Mouse (Mus musculus) myocyte (in vitro differentiated cells): ENCODE results near the gene Abhd12. TPM values are rescaled to one million over a fixed set of nuclear protein-coding genes. Genes with fewer than 3 reads are reported as not detected.
A peak's percentile ranks its signal among the peaks of the same experiment; 100 is the strongest.

Source experiments
- H3K27me3 ChIP-seq: one replicate; pipeline ENCODE4 v1.6.1; 2011; ENCODE audit not compliant: control insufficient read depth, insufficient read depth, insufficient read length
- H3K36me3 ChIP-seq: one replicate; pipeline ENCODE4 v1.6.1; 2011; ENCODE audit not compliant: control insufficient read depth, insufficient read depth
- H3K4me2 ChIP-seq: one replicate; pipeline ENCODE4 v1.6.1; 2011; ENCODE audit warnings: low read depth, control low read depth
- H3K4me3 ChIP-seq: one replicate; pipeline ENCODE4 v1.5.1; 2011; ENCODE audit warnings: mild to moderate bottlenecking, control low read depth, moderate library complexity
- H3K79me2 ChIP-seq: one replicate; pipeline ENCODE4 v1.6.1; 2011; ENCODE audit not compliant: control insufficient read depth, insufficient read depth
- H3ac ChIP-seq: one replicate; pipeline ENCODE4 v1.6.1; 2011; ENCODE audit not compliant: control insufficient read depth, insufficient read length
- CEBPB ChIP-seq: IDR thresholded peaks from 2 replicates; pipeline ENCODE4 v1.6.1; 2011; ENCODE audit warnings: mild to moderate bottlenecking, moderate library complexity; ENCODE audit not compliant: poor library complexity, insufficient read depth, severe bottlenecking
- E2F4 ChIP-seq: IDR thresholded peaks from one replicate; pipeline ENCODE4 v1.6.1; 2011; ENCODE audit warnings: mild to moderate bottlenecking, control low read depth, moderate library complexity; ENCODE audit not compliant: insufficient read depth
- MAX ChIP-seq: IDR thresholded peaks from one replicate; pipeline ENCODE4 v1.6.1; 2011; ENCODE audit warnings: low read depth, mild to moderate bottlenecking, control low read depth
- MYOD1 ChIP-seq, 3 experiments: IDR thresholded peaks; one replicate each; pipeline ENCODE4 v1.6.1; 2011; ENCODE audit warnings: control low read depth in 2 of 3, low read depth in 2 of 3, mild to moderate bottlenecking in 2 of 3, moderate library complexity in 1 of 3; ENCODE audit not compliant: insufficient read length in 2 of 3, control insufficient read depth in 1 of 3
- MYOG ChIP-seq, 3 experiments: IDR thresholded peaks; one replicate each; pipeline ENCODE4 v1.6.1; 2011; ENCODE audit warnings: control low read depth in 2 of 3, low read depth in 2 of 3, mild to moderate bottlenecking in 2 of 3; ENCODE audit not compliant: insufficient read length in 2 of 3, control insufficient read depth in 1 of 3, insufficient read depth in 1 of 3
- POLR2A ChIP-seq: IDR thresholded peaks from one replicate; pipeline ENCODE4 v1.6.1; 2011; ENCODE audit warnings: low read depth, mild to moderate bottlenecking, control low read depth, moderate library complexity; ENCODE audit not compliant: insufficient read length
- POLR2AphosphoS2 ChIP-seq: IDR thresholded peaks from one replicate; pipeline ENCODE4 v1.6.1; 2011; ENCODE audit warnings: low read depth, control low read depth; ENCODE audit not compliant: insufficient read length
- REST ChIP-seq: IDR thresholded peaks from one replicate; pipeline ENCODE4 v1.6.1; 2011; ENCODE audit warnings: mild to moderate bottlenecking, control low read depth, moderate library complexity; ENCODE audit not compliant: insufficient read depth, insufficient read length
- SRF ChIP-seq: IDR thresholded peaks from one replicate; pipeline ENCODE4 v1.6.1; 2011; ENCODE audit warnings: low read depth; ENCODE audit not compliant: control insufficient read depth, insufficient read length
- TCF3 ChIP-seq: IDR thresholded peaks from one replicate; pipeline ENCODE4 v1.6.1; 2011; ENCODE audit warnings: low read depth, control low read depth; ENCODE audit not compliant: insufficient read length
- USF1 ChIP-seq: IDR thresholded peaks from one replicate; pipeline ENCODE4 v1.6.1; 2011; ENCODE audit warnings: low read depth, mild to moderate bottlenecking, control low read depth, moderate library complexity
- polyA plus RNA-seq: library from polyadenylated mRNA; unstranded; fragments of >200 nt; fragmentation: generic; extraction: Trizol; gene quantifications from one replicate; pipeline ENCODE4 v1.2.1, GENCODE M21; 2012; ENCODE audit warnings: missing spikeins

The Abhd12 gene
- polyA plus RNA-seq, 1 experiment = 50.7 TPM

DNA sequence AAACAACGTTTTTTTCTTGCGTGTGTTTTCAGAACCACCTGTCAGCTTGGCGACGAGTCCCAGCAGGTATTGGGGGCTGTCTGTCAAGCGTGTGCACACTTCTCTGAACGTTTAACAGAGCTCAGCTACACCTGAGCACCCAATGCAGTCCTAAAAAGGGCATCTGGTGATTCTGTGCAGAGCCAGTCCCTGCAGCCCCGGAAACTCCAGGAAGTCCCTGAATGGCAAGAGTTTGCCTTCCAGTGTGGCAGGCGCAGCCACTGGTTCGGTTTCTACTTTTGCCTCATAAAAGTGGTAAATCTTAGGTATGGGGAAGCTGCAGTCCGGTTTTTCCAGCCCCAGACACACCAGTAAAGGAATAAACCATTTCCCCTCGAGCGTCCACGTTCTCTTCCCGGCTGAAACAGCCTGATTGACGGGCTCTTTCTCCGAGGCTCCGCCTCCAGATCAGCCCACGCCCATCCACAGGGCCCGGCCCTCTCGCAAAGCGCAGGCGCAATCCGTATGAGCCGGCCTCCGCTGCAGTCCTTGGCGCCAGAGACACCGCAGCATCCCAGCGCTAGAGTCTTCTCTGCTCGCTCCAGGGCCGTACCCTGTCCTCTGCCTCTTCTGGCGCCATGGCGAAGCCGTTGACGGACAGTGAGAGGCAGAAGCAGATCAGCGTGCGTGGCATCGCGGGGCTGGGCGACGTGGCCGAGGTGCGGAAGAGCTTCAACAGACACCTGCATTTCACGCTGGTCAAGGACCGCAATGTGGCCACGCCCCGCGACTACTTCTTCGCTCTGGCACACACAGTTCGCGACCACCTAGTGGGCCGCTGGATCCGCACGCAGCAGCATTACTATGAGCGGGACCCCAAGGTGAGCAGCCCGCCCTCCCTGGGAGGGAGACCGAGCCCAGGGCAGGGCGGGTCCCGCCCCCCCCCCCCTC is 118.0 kb downstream of the Abhd12 start, which contains the start of gene Pygb:
Pygb (plus strand) TSS at position 485 of the 930 bp plus-strand sequence.
- H3K4me2 ChIP-seq = peak within 1 kb of the TSS; percentile 78
- H3ac ChIP-seq = peak within 1 kb of the TSS; percentile 3
- no peaks in the 10 kb centered on the region for H3K36me3 ChIP-seq
- TF ChIP-seq SRF (peak; percentile 67), USF1 (no peak), CEBPB (no peak), E2F4 (no peak), TCF3 (no peak), POLR2AphosphoS2 (peak; percentile 88), MYOG (IDR thresholded peaks at IDR 0.05; ENCODE audit: control insufficient read depth in 1 of 3, insufficient read depth in 1 of 3, insufficient read length in 2 of 3, low read depth in 2 of 3) (no peak), MAX (no peak), REST (no peak), POLR2A (peak; percentile 87)
- no peaks in the 10 kb centered on the region for H3K27me3 ChIP-seq
- peak within 1 kb of the TSS; percentile 74 for H3K4me3 ChIP-seq
- H3K79me2 ChIP-seq = no peaks in the 10 kb centered on the region

DNA sequence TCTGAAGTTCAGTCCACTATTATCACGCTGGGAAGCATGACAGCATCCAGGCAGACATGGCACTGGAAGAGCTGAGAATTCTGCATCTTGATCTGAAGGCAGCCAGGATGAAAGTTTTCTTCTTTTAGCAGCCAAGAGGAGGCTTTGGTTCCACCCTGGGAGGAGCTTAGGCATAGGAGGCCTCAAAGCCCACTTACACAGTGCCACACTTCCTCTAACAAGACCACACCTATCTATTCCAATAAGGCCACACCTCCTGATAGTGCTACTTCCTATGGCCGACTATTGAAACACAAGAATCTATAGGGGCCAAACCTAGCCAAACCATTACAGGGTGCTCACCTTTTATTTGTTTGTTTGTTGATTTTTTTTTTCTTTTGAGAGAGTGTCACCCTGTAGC is 121.7 kb downstream of the Abhd12 start:
- H3K27me3 ChIP-seq = no peaks in the 10 kb centered on the region
- H3K4me2 ChIP-seq = no peak overlapping the region
- TF ChIP-seq MAX (no peak), REST (no peak), E2F4 (no peak), MYOD1 (IDR thresholded peaks at IDR 0.05; ENCODE audit: control insufficient read depth in 1 of 3, insufficient read length in 2 of 3, low read depth in 2 of 3) (no peak), TCF3 (no peak), CEBPB (no peak), USF1 (no peak), MYOG (IDR thresholded peaks at IDR 0.05; ENCODE audit: control insufficient read depth in 1 of 3, insufficient read depth in 1 of 3, insufficient read length in 2 of 3, low read depth in 2 of 3) (no peak), POLR2AphosphoS2 (no peak)
- H3K36me3 ChIP-seq = no peaks in the 10 kb centered on the region
- no peak overlapping the region for H3ac ChIP-seq
- H3K79me2 ChIP-seq = no peaks in the 10 kb centered on the region
- no peak overlapping the region for H3K4me3 ChIP-seq

Other genes with a start within 250 kb of the Abhd12 start
- not detected for gene Acss1, start 236.2 kb downstream of the Abhd12 start, polyA plus RNA-seq
- not detected for gene Vsx1, start 215.4 kb downstream of the Abhd12 start, polyA plus RNA-seq
- gene Entpd6, start 155.7 kb downstream of the Abhd12 start, polyA plus RNA-seq = 8.8 TPM
- gene Pygb, start 118.0 kb downstream of the Abhd12 start, polyA plus RNA-seq = 23.8 TPM
- gene Gins1, start 659 bp upstream of the Abhd12 start, polyA plus RNA-seq = 7.5 TPM
- gene Ninl, start 134.6 kb upstream of the Abhd12 start, polyA plus RNA-seq = 2.2 TPM
- 3.8 TPM for gene Nanp, start 134.7 kb upstream of the Abhd12 start, polyA plus RNA-seq
- not detected for gene Gm14151, start 187.6 kb upstream of the Abhd12 start, polyA plus RNA-seq
- not detected for gene Gm14147, start 193.5 kb upstream of the Abhd12 start, polyA plus RNA-seq